Mouse (Mus musculus) neural tube, embryonic 15.5 days (tissue): ENCODE measurements around the gene Sftpa1. TPM values are rescaled to one million over a fixed set of nuclear protein-coding genes. Genes with fewer than 3 reads are reported as not detected.

ENCODE experiments used
- ATAC-seq: fragments of 200-750 bp; cut with Nextera tagmentation; 2 replicates; pipeline ENCODE4 v1.8.0; 2017; ENCODE audit warnings: mild to moderate bottlenecking, moderate TSS enrichment, moderate library complexity; ENCODE audit not compliant: low FRiP score
- H3K27ac ChIP-seq: fragments of 300-500 bp; sonication (generic); replicated peaks from 2 replicates; pipeline ENCODE4 v1.5.1; 2015; ENCODE audit warnings: mild to moderate bottlenecking, inconsistent platforms
- H3K27me3 ChIP-seq: fragments of 300-500 bp; sonication (generic); replicated peaks from 2 replicates; pipeline ENCODE4 v1.6.1; 2015; ENCODE audit warnings: inconsistent platforms
- H3K36me3 ChIP-seq: fragments of 300-500 bp; sonication (generic); 2 replicates; pipeline ENCODE4 v1.6.1; 2015; ENCODE audit warnings: inconsistent platforms
- H3K4me1 ChIP-seq: fragments of 300-500 bp; sonication (generic); 2 replicates; pipeline ENCODE4 v1.6.1; 2015; ENCODE audit warnings: inconsistent platforms
- H3K4me2 ChIP-seq: fragments of 300-500 bp; sonication (generic); 2 replicates; pipeline ENCODE4 v1.6.1; 2015; ENCODE audit warnings: inconsistent platforms, mild to moderate bottlenecking, moderate library complexity
- H3K4me3 ChIP-seq: fragments of 300-500 bp; sonication (generic); replicated peaks from 2 replicates; pipeline ENCODE4 v1.5.1; 2015; ENCODE audit warnings: mild to moderate bottlenecking, inconsistent platforms
- H3K9ac ChIP-seq: fragments of 300-500 bp; sonication (generic); replicated peaks from 2 replicates; pipeline ENCODE4 v1.6.1; 2015; ENCODE audit warnings: mild to moderate bottlenecking, inconsistent platforms
- H3K9me3 ChIP-seq: fragments of 300-500 bp; sonication (generic); replicated peaks from 2 replicates; pipeline ENCODE4 v1.6.1; 2016; ENCODE audit warnings: inconsistent platforms
- WGBS: fragments of 180-500 bp; shearing (Covaris S2); methylation state at CpG from one replicate; pipeline ENCODE4 v1.1.7; 2015; ENCODE audit warnings: mixed read lengths; 5-methylcytosine and 5-hydroxymethylcytosine counted together
- polyA plus RNA-seq: library from polyadenylated mRNA; unstranded; fragments of >200 nt; fragmentation: Nextera tagmentation; extraction: Ambion mirVana; gene quantifications from 2 replicates; pipeline ENCODE4 v1.2.1, GENCODE M21; 2015

The Sftpa1 gene
- polyA plus RNA-seq, 1 experiment from 2014 or later = not detected

GRCm38 (mm10) chr14:41162663-41163062 lies 31.1 kb downstream of the Sftpa1 start:
- no peak for ATAC-seq

GRCm38 (mm10) chr14:41167278-41167677 lies 35.7 kb downstream of the Sftpa1 start:
- Histone ChIP-seq H3K36me3 (no peaks in the 10 kb centered on the region), H3K9me3 (no peaks in the 10 kb centered on the region), H3K4me2 (no peak overlapping the region), H3K27ac (no peak overlapping the region), H3K9ac (no peak overlapping the region), H3K27me3 (no peaks in the 10 kb centered on the region), H3K4me1 (no peaks in the 10 kb centered on the region), H3K4me3 (no peak overlapping the region)
- WGBS = 72% methylated on average over 5 of the region's 5 CpGs
- ATAC-seq = no peak

More at GRCm38 (mm10) chr14:41162663-41163062, 31.1 kb downstream of the Sftpa1 start:
- Histone ChIP-seq H3K4me2 (no peak overlapping the region), H3K36me3 (no peaks in the 10 kb centered on the region), H3K4me1 (no peaks in the 10 kb centered on the region), H3K9me3 (no peaks in the 10 kb centered on the region), H3K27ac (no peak overlapping the region), H3K9ac (no peak overlapping the region), H3K4me3 (no peak overlapping the region), H3K27me3 (no peaks in the 10 kb centered on the region)
- WGBS = 27% methylated on average over 2 of the region's 2 CpGs

- no peak overlapping the region for H3K9ac ChIP-seq
- no peak overlapping the region for H3K4me3 ChIP-seq
- no peaks in the 10 kb centered on the region for H3K36me3 ChIP-seq
- H3K4me1 ChIP-seq = no peaks in the 10 kb centered on the region
- no peak for ATAC-seq
- H3K27me3 ChIP-seq = no peaks in the 10 kb centered on the region
- H3K9me3 ChIP-seq = no peaks in the 10 kb centered on the region
- WGBS = 78% methylated on average over 1 of the region's 1 CpGs
- H3K27ac ChIP-seq = no peak overlapping the region
- H3K4me2 ChIP-seq = no peak overlapping the region
These were observed 37.0 kb downstream of the Sftpa1 start for GRCm38 (mm10) chr14:41168567-41168966.

- no peak overlapping the region for H3K4me2 ChIP-seq
- no peak overlapping the region for H3K4me3 ChIP-seq
- no peaks in the 10 kb centered on the region for H3K9me3 ChIP-seq
- no peaks in the 10 kb centered on the region for H3K36me3 ChIP-seq
- H3K27me3 ChIP-seq = no peaks in the 10 kb centered on the region
- no peaks in the 10 kb centered on the region for H3K4me1 ChIP-seq
- ATAC-seq = no peak
- no peak overlapping the region for H3K9ac ChIP-seq
- 80% methylated on average over 2 of the region's 2 CpGs for WGBS
- no peak overlapping the region for H3K27ac ChIP-seq
These were observed 38.9 kb downstream of the Sftpa1 start for GRCm38 (mm10) chr14:41170514-41170913.

- no peak overlapping the region for H3K9ac ChIP-seq
These were observed 43.2 kb downstream of the Sftpa1 start for GRCm38 (mm10) chr14:41174802-41175201.

GRCm38 (mm10) chr14:41185059-41185821 lies 53.7 kb downstream of the Sftpa1 start, which contains the start of gene Sftpd:
Gene Sftpd (minus strand): TSS chr14:41185149.
- H3K4me3 ChIP-seq = no peak within 1 kb of the TSS
- no peak within 1 kb of the TSS for H3K27ac ChIP-seq
- H3K4me1 ChIP-seq = no peaks in the 10 kb centered on the region
- no peaks in the 10 kb centered on the region for H3K9me3 ChIP-seq
- H3K4me2 ChIP-seq = no peak within 1 kb of the TSS
- no peak within 1 kb of the TSS for H3K9ac ChIP-seq
- 78% methylated on average over 4 of the region's 4 CpGs for WGBS
- no peaks in the 10 kb centered on the region for H3K27me3 ChIP-seq
- ATAC-seq = no peak
- no peaks in the 10 kb centered on the region for H3K36me3 ChIP-seq

More at GRCm38 (mm10) chr14:41174802-41175201, 43.2 kb downstream of the Sftpa1 start:
- Histone ChIP-seq H3K36me3 (no peaks in the 10 kb centered on the region), H3K4me2 (no peak overlapping the region), H3K27me3 (no peaks in the 10 kb centered on the region), H3K4me3 (no peak overlapping the region), H3K27ac (no peak overlapping the region), H3K4me1 (no peaks in the 10 kb centered on the region), H3K9me3 (no peaks in the 10 kb centered on the region)
- 73% methylated on average over 1 of the region's 1 CpGs for WGBS
- no peak for ATAC-seq

Other genes starting within 250 kb of the Sftpa1 start
- gene Sh2d4b, start 238.5 kb upstream of the Sftpa1 start, polyA plus RNA-seq = 0.69 and 6.5 TPM in 2 replicates
- gene Tspan14, start 165.0 kb upstream of the Sftpa1 start, polyA plus RNA-seq = 45.5 and 53.0 TPM in 2 replicates
- gene Fam213a, start 118.0 kb upstream of the Sftpa1 start, polyA plus RNA-seq = 93.2 and 96.7 TPM in 2 replicates
- 0.32 and 0.38 TPM in 2 replicates for gene Dydc2, start 62.6 kb upstream of the Sftpa1 start, polyA plus RNA-seq
- 0.18 TPM in 1 of 2 replicates, not detected in the other for gene Dydc1, start 58.9 kb upstream of the Sftpa1 start, polyA plus RNA-seq
- 0.09 TPM in 1 of 2 replicates, not detected in the other for gene Mat1a, start 26.7 kb upstream of the Sftpa1 start, polyA plus RNA-seq
- not detected in 2 replicates for gene Mbl1, start 19.7 kb downstream of the Sftpa1 start, polyA plus RNA-seq
- gene Sftpd, start 53.4 kb downstream of the Sftpa1 start, polyA plus RNA-seq = not detected in 2 replicates
- gene Gm2832, start 147.0 kb downstream of the Sftpa1 start, polyA plus RNA-seq = 0.36 and 0.46 TPM in 2 replicates
- gene Gm5798, start 216.8 kb downstream of the Sftpa1 start, polyA plus RNA-seq = not detected in 2 replicates